In genomic region chr13:72630501-72631372, GRCm38 (mm10) we compare ENCODE assay signal across 9 mouse cellular contexts. TPM values are rescaled to one million over a fixed set of nuclear protein-coding genes. Genes with fewer than 3 reads are reported as not detected.
A peak's percentile ranks its signal among the peaks of the same experiment; 100 is the strongest.
DNase-seq lines count a peak whose midpoint lies in the region; ATAC-seq lines count a peak whose summit lies in the region.
"Had no signal": no experiment of that assay in that cellular context is flagged by ENCODE, and none has a peak within 500 bp of the region (broad histone marks: within the 10 kb centered on the region; RNA-seq: fewer than 3 reads in every experiment).

No protein-coding gene starts in this region.

- no peaks in the 10 kb centered on the region for H3K9me3 ChIP-seq in heart, embryonic 11.5 days (replicated peaks; ENCODE audit: control insufficient read depth, low read length)
- no peaks in the 10 kb centered on the region for H3K9me3 ChIP-seq in embryonic facial prominence, embryonic 13.5 days
- H3K9me3 ChIP-seq in limb, embryonic 13.5 days: no peaks in the 10 kb centered on the region

- H3K4me3 ChIP-seq in heart, embryonic 11.5 days (ENCODE audit: low read depth, low read length): peak overlapping the region; percentile 73
- H3K4me3 ChIP-seq in embryonic facial prominence, embryonic 13.5 days: peak overlapping the region; percentile 59
- H3K4me3 ChIP-seq in limb, embryonic 13.5 days: peak overlapping the region; percentile 63

- ATAC-seq in heart, embryonic 11.5 days (replicated peaks; ENCODE audit: insufficient number of reproducible peaks, low FRiP score, low TSS enrichment): no peak
- ATAC-seq in embryonic facial prominence, embryonic 13.5 days (ENCODE audit: insufficient number of reproducible peaks, insufficient read depth, low FRiP score, low TSS enrichment, low read depth): no peak
- ATAC-seq in limb, embryonic 13.5 days (ENCODE audit: low FRiP score, low read depth): no peak

- H3K27ac ChIP-seq in heart, embryonic 11.5 days (ENCODE audit: low read depth, low read length): no peak overlapping the region
- no peak overlapping the region for H3K27ac ChIP-seq in embryonic facial prominence, embryonic 13.5 days
- H3K27ac ChIP-seq in limb, embryonic 13.5 days: no peak overlapping the region

- peaks cover 3% of the 10 kb centered on the region for H3K4me1 ChIP-seq in heart, embryonic 11.5 days (ENCODE audit: control insufficient read depth, insufficient read depth, low read length)
- peaks cover 30% of the 10 kb centered on the region for H3K4me1 ChIP-seq in embryonic facial prominence, embryonic 13.5 days
- H3K4me1 ChIP-seq in limb, embryonic 13.5 days: peaks cover 40% of the 10 kb centered on the region

- H3K27me3 ChIP-seq in heart, embryonic 11.5 days (ENCODE audit: control insufficient read depth, insufficient read depth, low read length): peaks cover 91% of the 10 kb centered on the region
- H3K27me3 ChIP-seq in embryonic facial prominence, embryonic 13.5 days: peaks cover 98% of the 10 kb centered on the region
- peaks cover 98% of the 10 kb centered on the region for H3K27me3 ChIP-seq in limb, embryonic 13.5 days

- peak overlapping the region; percentile 90 for H3K4me2 ChIP-seq in heart, embryonic 11.5 days
- peak overlapping the region; percentile 56 for H3K4me2 ChIP-seq in embryonic facial prominence, embryonic 13.5 days
- peak overlapping the region; percentile 88 for H3K4me2 ChIP-seq in limb, embryonic 13.5 days (replicated peaks)

- WGBS in heart, embryonic 11.5 days (ENCODE audit: insufficient replicate concordance): 3% methylated on average over 60 of the region's 60 CpGs
- 2% methylated on average over 60 of the region's 60 CpGs for WGBS in embryonic facial prominence, embryonic 13.5 days
- 2% methylated on average over 59 of the region's 60 CpGs for WGBS in limb, embryonic 13.5 days

- peak overlapping the region; percentile 79 for H3K9ac ChIP-seq in heart, embryonic 11.5 days (ENCODE audit: low read depth, low read length)
- H3K9ac ChIP-seq in embryonic facial prominence, embryonic 13.5 days: peak overlapping the region; percentile 44
- H3K9ac ChIP-seq in limb, embryonic 13.5 days: peak overlapping the region; percentile 59

- DNase-seq in heart, postnatal 4 days: no peak
- peak; percentile 70 for DNase-seq in 3134 (ENCODE audit: extremely low read depth, insufficient read length, low spot score)
- no peak for DNase-seq in urinary bladder, postnatal 36 days (ENCODE audit: low spot score in 2 of 2)
- no peak for DNase-seq in left cerebral cortex, adult 8-10 months (ENCODE audit: low spot score in 2 of 2)
- DNase-seq in frontal cortex, adult 2 months (ENCODE audit: extremely low spot score in 1 of 2, low spot score in 1 of 2): no peak

- H3K36me3 ChIP-seq in heart, embryonic 11.5 days (ENCODE audit: control insufficient read depth, insufficient read depth, low read length): no peaks in the 10 kb centered on the region
- H3K36me3 ChIP-seq in embryonic facial prominence, embryonic 13.5 days: no peaks in the 10 kb centered on the region
- no peaks in the 10 kb centered on the region for H3K36me3 ChIP-seq in limb, embryonic 13.5 days

RNA-seq across cellular contexts. Expression of gene Irx2, which starts 2.1 kb away (rescaled TPM):
- polyA plus RNA-seq in heart, embryonic 11.5 days (2014; fragmentation: Nextera tagmentation; extraction: Ambion mirVana): 11.0 and 13.3 TPM in 2 replicates
- total RNA-seq in heart, postnatal 4 days (2021): 10 to 100 TPM; 12.4 to 15.5 TPM
- 16.7 and 22.1 TPM in 2 replicates for polyA plus RNA-seq in embryonic facial prominence, embryonic 13.5 days (2015; fragmentation: Nextera tagmentation; extraction: Ambion mirVana)
- 14.1 and 14.4 TPM in 2 replicates for polyA plus RNA-seq in limb, embryonic 13.5 days (2015; fragmentation: Nextera tagmentation; extraction: Ambion mirVana)
- 1 to 10 TPM in 1 of 4 experiments, under 1 TPM in 1, not detected in 2; 0.50 to 1.3 TPM for total RNA-seq in left cerebral cortex, adult 8-10 months (2022)
- 0.06 and 0.20 TPM in 2 replicates for polyA plus RNA-seq in frontal cortex, adult 2 months (2012; rRNA removed)
- total RNA-seq: granulocyte monocyte progenitor cell, adult 5-6 weeks had no signal

Comparison
In these comparisons a context has a peak if more than half of its experiments do, and no peak if none do; other contexts are left out.
1. RNA of gene Irx2, which starts 2.1 kb away (polyA plus RNA-seq): 16.7 to 22.1 TPM in embryonic facial prominence, embryonic 13.5 days, 14.1 to 14.4 TPM in limb, embryonic 13.5 days and 11.0 to 13.3 TPM in heart, embryonic 11.5 days; 0.06 to 0.20 TPM in frontal cortex, adult 2 months; every median in the first group is over 10 times any median in the second.
2. Peak in every context shown above with its lines, with median percentiles within 50 percentile points of each other: H3K4me2 ChIP-seq, H3K4me3 ChIP-seq and H3K9ac ChIP-seq.